In the genomic region with DNA sequence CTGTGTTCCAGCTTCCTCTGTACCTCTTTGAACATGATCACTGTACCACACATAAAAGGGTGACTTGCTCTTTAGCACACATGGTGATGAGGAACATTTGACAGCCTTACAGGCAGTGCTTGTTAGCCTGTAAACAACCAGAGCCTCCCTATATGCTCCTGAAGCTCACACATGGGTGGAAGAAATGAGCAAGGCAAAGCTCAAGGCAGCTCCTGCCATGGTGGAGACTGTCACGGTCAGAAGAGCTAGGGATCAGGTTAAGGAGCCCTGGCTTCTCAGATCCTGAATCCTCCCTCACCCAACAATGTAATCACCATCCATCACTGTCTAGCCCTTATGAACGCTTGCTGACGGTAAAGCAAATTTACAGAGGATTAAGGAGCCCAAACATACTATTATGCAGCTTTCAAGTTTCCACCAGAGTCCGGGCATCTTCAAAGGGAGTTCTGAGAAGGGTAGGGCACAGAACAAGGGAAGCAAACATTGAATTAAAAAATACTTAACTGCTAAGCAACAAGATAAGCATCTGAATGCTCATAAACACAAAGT, we compare ENCODE assay signal across 14 mouse cellular contexts.
DNase-seq lines count a peak whose midpoint lies in the region; ATAC-seq and TF ChIP-seq lines count a peak whose summit lies in the region.
"Had no signal": no experiment of that assay in that cellular context is flagged by ENCODE, and none has a peak within 500 bp of the region (broad histone marks: within the 10 kb centered on the region; RNA-seq: fewer than 3 reads in every experiment).

No protein-coding gene starts in this region.

- no peaks in the 10 kb centered on the region for H3K27me3 ChIP-seq in lung, embryonic 15.5 days
- H3K27me3 ChIP-seq in embryonic facial prominence, embryonic 14.5 days (replicated peaks; ENCODE audit: control insufficient read depth, insufficient read depth, low read length): no peaks in the 10 kb centered on the region
- no peaks in the 10 kb centered on the region for H3K27me3 ChIP-seq in small intestine, adult 2 months (ENCODE audit: control insufficient read depth, insufficient read depth, low read length)
- H3K27me3 ChIP-seq: heart, embryonic 15.5 days; liver, embryonic 15.5 days had no signal

- H3K27ac ChIP-seq in lung, embryonic 15.5 days: peak overlapping the region; percentile 56; the same call in 1 of the 2 replicates
- H3K27ac ChIP-seq in embryonic facial prominence, embryonic 14.5 days (replicated peaks; ENCODE audit: low read depth, low read length): no peak overlapping the region
- peak overlapping the region; percentile 27; the same call in 1 of the 2 replicates for H3K27ac ChIP-seq in small intestine, adult 2 months (ENCODE audit: insufficient read depth, low read depth, low read length)
- H3K27ac ChIP-seq: gastrocnemius, adult 2 months; heart, embryonic 15.5 days; liver, embryonic 15.5 days had no signal

- ATAC-seq in frontal cortex, adult (ENCODE audit: low TSS enrichment): peak; percentile 38
- ATAC-seq in lung, embryonic 15.5 days (ENCODE audit: borderline replicate concordance, extremely low read depth, low FRiP score, low TSS enrichment): peak; percentile 62; the same call in 1 of the 2 replicates
- 0 out of 2 replicates have a peak, but pooled peaks have one; percentile 12 for ATAC-seq in embryonic facial prominence, embryonic 14.5 days (ENCODE audit: low read depth)
- ATAC-seq: activated CD4-positive, CD25-positive, alpha-beta regulatory T cell, adult 4 months had no signal

- no peak for DNase-seq in frontal cortex, postnatal 10 days (ENCODE audit: low spot score in 2 of 2)
- DNase-seq in lung, postnatal 4 days: no peak
- DNase-seq in embryonic facial prominence, embryonic 14.5 days (ENCODE audit: low spot score): no peak
- no peak for DNase-seq in spleen, postnatal 36 days (ENCODE audit: low spot score in 2 of 2)
- DNase-seq in right cerebral cortex, postnatal 36 days (ENCODE audit: low spot score in 2 of 2): no peak
- DNase-seq: cerebellum, adult 9-10 months; gastrocnemius, adult 2 months; kidney, adult 11 months had no signal

- no peak overlapping the region for H3K4me2 ChIP-seq in lung, embryonic 15.5 days
- no peak overlapping the region for H3K4me2 ChIP-seq in embryonic facial prominence, embryonic 14.5 days (ENCODE audit: low read depth, low read length)
- H3K4me2 ChIP-seq: heart, embryonic 15.5 days; liver, embryonic 15.5 days had no signal

- peaks cover 10% of the 10 kb centered on the region for H3K4me1 ChIP-seq in lung, embryonic 15.5 days
- H3K4me1 ChIP-seq in embryonic facial prominence, embryonic 14.5 days (ENCODE audit: control insufficient read depth, insufficient read depth, low read length): peaks cover 2% of the 10 kb centered on the region; the same call in 1 of the 2 replicates
- H3K4me1 ChIP-seq in small intestine, adult 2 months (ENCODE audit: control insufficient read depth, insufficient read depth, insufficient read length, low read length): no peaks in the 10 kb centered on the region
- H3K4me1 ChIP-seq: heart, embryonic 15.5 days; liver, embryonic 15.5 days had no signal

- no peak overlapping the region for H3K4me3 ChIP-seq in lung, embryonic 15.5 days
- no peak overlapping the region for H3K4me3 ChIP-seq in embryonic facial prominence, embryonic 14.5 days (ENCODE audit: low read depth, low read length)
- H3K4me3 ChIP-seq in small intestine, adult 2 months (ENCODE audit: low read depth, low read length): no peak overlapping the region
- H3K4me3 ChIP-seq: gastrocnemius, adult 2 months; heart, embryonic 15.5 days; liver, embryonic 15.5 days had no signal

- no peaks in the 10 kb centered on the region for H3K9me3 ChIP-seq in lung, embryonic 15.5 days
- H3K9me3 ChIP-seq in embryonic facial prominence, embryonic 14.5 days (ENCODE audit: control insufficient read depth, low read length): no peaks in the 10 kb centered on the region
- H3K9me3 ChIP-seq: heart, embryonic 15.5 days; liver, embryonic 15.5 days had no signal

- H3K9ac ChIP-seq in lung, embryonic 15.5 days: no peak overlapping the region
- H3K9ac ChIP-seq in embryonic facial prominence, embryonic 14.5 days (ENCODE audit: low read depth, low read length): no peak overlapping the region
- H3K9ac ChIP-seq: heart, embryonic 15.5 days; liver, embryonic 15.5 days had no signal

- no peak for TF ChIP-seq CTCF in small intestine, adult 2 months (IDR thresholded peaks at IDR 0.05; ENCODE audit: extremely low read depth, insufficient read length, insufficient replicate concordance, low read depth, low read length)

- H3K36me3 ChIP-seq in lung, embryonic 15.5 days: no peaks in the 10 kb centered on the region
- H3K36me3 ChIP-seq in embryonic facial prominence, embryonic 14.5 days (ENCODE audit: control insufficient read depth, insufficient read depth, low read length): no peaks in the 10 kb centered on the region
- H3K36me3 ChIP-seq in small intestine, adult 2 months (ENCODE audit: control insufficient read depth, insufficient read depth, low read length): no peaks in the 10 kb centered on the region
- H3K36me3 ChIP-seq: heart, embryonic 15.5 days; liver, embryonic 15.5 days had no signal

- WGBS in lung, embryonic 15.5 days: 14% methylated on average over 4 of the region's 4 CpGs
- WGBS in embryonic facial prominence, embryonic 14.5 days: 46% methylated on average over 4 of the region's 4 CpGs
- 13% methylated on average over 4 of the region's 4 CpGs for WGBS in small intestine, adult 2 months

- no peak for TF ChIP-seq POLR2A in small intestine, adult 2 months (IDR thresholded peaks at IDR 0.05; ENCODE audit: low read depth, low read length)

Comparison
In these comparisons a context has a peak if more than half of its experiments do, and no peak if none do; other contexts are left out.
1. ATAC-seq: peak in every context shown above with its lines; median percentile 62 in lung, embryonic 15.5 days; 38 in frontal cortex, adult; 12 in embryonic facial prominence, embryonic 14.5 days.